Mouse (Mus musculus): ENCODE measurements around the gene Ino80e.

DNA sequence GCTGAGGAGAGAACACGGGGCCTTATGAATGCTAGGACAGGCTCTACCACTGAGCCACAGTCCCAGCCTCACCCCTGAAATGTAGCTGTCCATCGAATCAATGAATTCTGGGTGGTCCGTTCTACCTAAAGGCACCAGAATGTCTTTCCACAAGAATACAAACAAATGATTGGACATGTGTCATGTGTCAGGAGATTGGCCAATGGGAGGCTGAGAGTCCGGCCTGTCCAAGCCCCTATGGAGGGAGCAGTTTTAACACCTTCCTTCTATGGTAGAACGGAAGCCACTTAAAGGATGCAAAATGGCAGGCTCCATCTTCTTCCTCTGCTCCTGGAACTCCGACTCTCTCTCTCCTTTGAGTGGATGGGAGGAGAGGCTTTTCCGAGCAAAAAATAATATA lies 44.6 kb downstream of the Ino80e start:
- no peak for TF ChIP-seq CTCF (IDR thresholded peaks at IDR 0.05; ENCODE audit: low read depth, low read length)
- no peak for TF ChIP-seq TAL1 (conservative IDR thresholded peaks at IDR 0.05; ENCODE audit: low read depth, low read length)
- TF ChIP-seq GATA2 (IDR thresholded peaks at IDR 0.05; ENCODE audit: borderline replicate concordance, low read depth, low read length): no peak
- TF ChIP-seq GATA1 (IDR thresholded peaks at IDR 0.05; ENCODE audit: borderline replicate concordance, low read length): no peak

All from G1E (cell line).